Mouse (Mus musculus): ENCODE data around the gene Dirc2.

Gene Dirc2

GRCm38 (mm10) chr16:35748237-35748603 lies 20.9 kb downstream of the Dirc2 start:
- in situ Hi-C loops (cut with MboI; ENCODE audit: low pct_unique_long_range_greater_than_20kb in 1 of 2, low sequenced_read_pairs in 2 of 2, unreplicated experiment in 1 of 2) = no loop called here

- in situ Hi-C loops (cut with MboI; ENCODE audit: low pct_unique_long_range_greater_than_20kb in 1 of 2, low sequenced_read_pairs in 2 of 2, unreplicated experiment in 1 of 2) = no loop called here
Measured at GRCm38 (mm10) chr16:35747417-35748236, 21.5 kb downstream of the Dirc2 start.

GRCm38 (mm10) chr16:35742251-35742937 lies 26.8 kb downstream of the Dirc2 start:
- in situ Hi-C loops (cut with MboI; ENCODE audit: low pct_unique_long_range_greater_than_20kb in 1 of 2, low sequenced_read_pairs in 2 of 2, unreplicated experiment in 1 of 2) = no loop called here

GRCm38 (mm10) chr16:35741621-35742020 lies 27.5 kb downstream of the Dirc2 start:
- in situ Hi-C loops (cut with MboI; ENCODE audit: low pct_unique_long_range_greater_than_20kb in 1 of 2, low sequenced_read_pairs in 2 of 2, unreplicated experiment in 1 of 2) = no loop called here

- in situ Hi-C loops (cut with MboI; ENCODE audit: low pct_unique_long_range_greater_than_20kb in 1 of 2, low sequenced_read_pairs in 2 of 2, unreplicated experiment in 1 of 2) = no loop called here
Measured at GRCm38 (mm10) chr16:35740943-35741342, 28.2 kb downstream of the Dirc2 start.

- in situ Hi-C loops (cut with MboI; ENCODE audit: low pct_unique_long_range_greater_than_20kb in 1 of 2, low sequenced_read_pairs in 2 of 2, unreplicated experiment in 1 of 2) = no loop called here
Measured at GRCm38 (mm10) chr16:35740357-35740756, 28.8 kb downstream of the Dirc2 start.

- in situ Hi-C loops (cut with MboI; ENCODE audit: low pct_unique_long_range_greater_than_20kb in 1 of 2, low sequenced_read_pairs in 2 of 2, unreplicated experiment in 1 of 2) = loop anchor here (10.0 kb wide), 1 partner anchor 75 kb away; no protein-coding TSS in a partner anchor
Measured at GRCm38 (mm10) chr16:35739548-35739947, 29.6 kb downstream of the Dirc2 start.

- in situ Hi-C loops (cut with MboI; ENCODE audit: low pct_unique_long_range_greater_than_20kb in 1 of 2, low sequenced_read_pairs in 2 of 2, unreplicated experiment in 1 of 2) = loop anchor here (10.0 kb wide), 1 partner anchor 77 kb away; no protein-coding TSS in a partner anchor
Measured at GRCm38 (mm10) chr16:35738096-35738767, 30.9 kb downstream of the Dirc2 start.

GRCm38 (mm10) chr16:35734038-35734437 lies 35.1 kb downstream of the Dirc2 start:
- in situ Hi-C loops (cut with MboI; ENCODE audit: low pct_unique_long_range_greater_than_20kb in 1 of 2, low sequenced_read_pairs in 2 of 2, unreplicated experiment in 1 of 2) = loop anchor here (10.0 kb wide), 1 partner anchor 81 kb away; no protein-coding TSS in a partner anchor

- in situ Hi-C loops (cut with MboI; ENCODE audit: low pct_unique_long_range_greater_than_20kb in 1 of 2, low sequenced_read_pairs in 2 of 2, unreplicated experiment in 1 of 2) = loop anchor here (10.0 kb wide), 1 partner anchor 83 kb away; no protein-coding TSS in a partner anchor
Measured at GRCm38 (mm10) chr16:35732096-35732495, 37.1 kb downstream of the Dirc2 start.

- in situ Hi-C loops (cut with MboI; ENCODE audit: low pct_unique_long_range_greater_than_20kb in 1 of 2, low sequenced_read_pairs in 2 of 2, unreplicated experiment in 1 of 2) = no loop called here
Measured at GRCm38 (mm10) chr16:35729151-35729738, 39.9 kb downstream of the Dirc2 start.

GRCm38 (mm10) chr16:35726601-35727000 lies 42.6 kb downstream of the Dirc2 start:
- in situ Hi-C loops (cut with MboI; ENCODE audit: low pct_unique_long_range_greater_than_20kb in 1 of 2, low sequenced_read_pairs in 2 of 2, unreplicated experiment in 1 of 2) = no loop called here

GRCm38 (mm10) chr16:35724561-35724960 lies 44.6 kb downstream of the Dirc2 start:
- in situ Hi-C loops (cut with MboI; ENCODE audit: low pct_unique_long_range_greater_than_20kb in 1 of 2, low sequenced_read_pairs in 2 of 2, unreplicated experiment in 1 of 2) = no loop called here

GRCm38 (mm10) chr16:35717761-35718160 lies 51.4 kb downstream of the Dirc2 start:
- in situ Hi-C loops (cut with MboI; ENCODE audit: low pct_unique_long_range_greater_than_20kb in 1 of 2, low sequenced_read_pairs in 2 of 2, unreplicated experiment in 1 of 2) = no loop called here

- in situ Hi-C loops (cut with MboI; ENCODE audit: low pct_unique_long_range_greater_than_20kb in 1 of 2, low sequenced_read_pairs in 2 of 2, unreplicated experiment in 1 of 2) = no loop called here
Measured at GRCm38 (mm10) chr16:35716257-35716656, 52.9 kb downstream of the Dirc2 start.

- in situ Hi-C loops (cut with MboI; ENCODE audit: low pct_unique_long_range_greater_than_20kb in 1 of 2, low sequenced_read_pairs in 2 of 2, unreplicated experiment in 1 of 2) = no loop called here
Measured at GRCm38 (mm10) chr16:35715771-35716170, 53.4 kb downstream of the Dirc2 start.

GRCm38 (mm10) chr16:35715350-35715749 lies 53.8 kb downstream of the Dirc2 start:
- in situ Hi-C loops (cut with MboI; ENCODE audit: low pct_unique_long_range_greater_than_20kb in 1 of 2, low sequenced_read_pairs in 2 of 2, unreplicated experiment in 1 of 2) = no loop called here

- in situ Hi-C loops (cut with MboI; ENCODE audit: low pct_unique_long_range_greater_than_20kb in 1 of 2, low sequenced_read_pairs in 2 of 2, unreplicated experiment in 1 of 2) = no loop called here
Measured at GRCm38 (mm10) chr16:35714689-35715088, 54.5 kb downstream of the Dirc2 start.

- in situ Hi-C loops (cut with MboI; ENCODE audit: low pct_unique_long_range_greater_than_20kb in 1 of 2, low sequenced_read_pairs in 2 of 2, unreplicated experiment in 1 of 2) = no loop called here
Measured at GRCm38 (mm10) chr16:35713606-35714005, 55.5 kb downstream of the Dirc2 start.
